In genomic region chr1:160233921-160234320, GRCm38 (mm10) we compare ENCODE assay signal across 11 mouse cellular contexts. TPM values are rescaled to one million over a fixed set of nuclear protein-coding genes. Genes with fewer than 3 reads are reported as not detected.
A peak's percentile ranks its signal among the peaks of the same experiment; 100 is the strongest.
DNase-seq lines count a peak whose midpoint lies in the region; ATAC-seq and TF ChIP-seq lines count a peak whose summit lies in the region.
"Had no signal": no experiment of that assay in that cellular context is flagged by ENCODE, and none has a peak within 500 bp of the region (broad histone marks: within the 10 kb centered on the region; RNA-seq: fewer than 3 reads in every experiment).

No protein-coding gene starts in this region.

- no peaks in the 10 kb centered on the region for H3K4me1 ChIP-seq in kidney, postnatal 0 days (replicated peaks; ENCODE audit: insufficient read depth, low read length)
- peaks cover 10% of the 10 kb centered on the region; the same call in 1 of the 2 replicates for H3K4me1 ChIP-seq in limb, embryonic 15.5 days

- peak; percentile 43 for DNase-seq in kidney, postnatal 0 days (ENCODE audit: low spot score)
- no peak for DNase-seq in kidney, postnatal 14 days
- peak; percentile 82 for DNase-seq in adipocyte (ENCODE audit: low spot score)
- DNase-seq in spleen, postnatal 4 days (ENCODE audit: low spot score in 2 of 2) = peak; percentile 39 to 64
- no peak for DNase-seq in left cerebral cortex, adult 11 months (ENCODE audit: low spot score)
- no peak for DNase-seq in left cerebral cortex, adult 8-10 months (ENCODE audit: low spot score in 2 of 2)
- no peak for DNase-seq in yolk sac, embryonic 10.5 days (ENCODE audit: low spot score)
- DNase-seq: cerebellum, postnatal 25 days had no signal

- H3K4me3 ChIP-seq in kidney, postnatal 0 days (replicated peaks; ENCODE audit: low read depth, low read length) = no peak overlapping the region
- no peak overlapping the region for H3K4me3 ChIP-seq in limb, embryonic 15.5 days
- H3K4me3 ChIP-seq: heart, adult 2 months had no signal

- H3K27me3 ChIP-seq in kidney, postnatal 0 days (ENCODE audit: insufficient read depth, low read length) = no peaks in the 10 kb centered on the region
- no peaks in the 10 kb centered on the region for H3K27me3 ChIP-seq in limb, embryonic 15.5 days

- no peaks in the 10 kb centered on the region for H3K36me3 ChIP-seq in kidney, postnatal 0 days (ENCODE audit: insufficient read depth, low read length)
- H3K36me3 ChIP-seq in limb, embryonic 15.5 days = no peaks in the 10 kb centered on the region

- no peaks in the 10 kb centered on the region for H3K9me3 ChIP-seq in kidney, postnatal 0 days (replicated peaks; ENCODE audit: low read length)
- H3K9me3 ChIP-seq in limb, embryonic 15.5 days = no peaks in the 10 kb centered on the region

- TF ChIP-seq CTCF in kidney, postnatal 0 days (IDR thresholded peaks at IDR 0.05; ENCODE audit: low read depth) = no peak

- no peak for ATAC-seq in kidney, postnatal 0 days (replicated peaks; ENCODE audit: low FRiP score, low read depth)
- ATAC-seq in limb, embryonic 15.5 days (ENCODE audit: insufficient number of reproducible peaks, low FRiP score, low TSS enrichment, low read depth) = no peak

- no peak overlapping the region for H3K9ac ChIP-seq in kidney, postnatal 0 days (ENCODE audit: low read depth, low read length)
- H3K9ac ChIP-seq in limb, embryonic 15.5 days = no peak overlapping the region
- H3K9ac ChIP-seq: liver, embryonic 14.5 days had no signal

- H3K4me2 ChIP-seq in kidney, postnatal 0 days (ENCODE audit: low read length) = no peak overlapping the region
- H3K4me2 ChIP-seq in limb, embryonic 15.5 days = no peak overlapping the region

- H3K27ac ChIP-seq in kidney, postnatal 0 days = no peak overlapping the region; the same call in 1 of the 2 replicates
- 0 out of 2 replicates have a peak overlapping the region, but pooled peaks have one; percentile 7 for H3K27ac ChIP-seq in limb, embryonic 15.5 days
- H3K27ac ChIP-seq: heart, adult 2 months; liver, embryonic 14.5 days had no signal

RNA-seq across cellular contexts. Expression of gene Cacybp, which starts 21.2 kb away (rescaled TPM):
- 180 and 182 TPM in 2 replicates for polyA plus RNA-seq in kidney, postnatal 0 days (2015; fragmentation: Nextera tagmentation; extraction: Ambion mirVana)
- polyA plus RNA-seq in limb, embryonic 15.5 days (2015; fragmentation: Nextera tagmentation; extraction: Ambion mirVana) = 182 TPM in 2 replicates
- total RNA-seq in left cerebral cortex, adult 8-10 months (2022) = 10 to 100 TPM; 80.7 to 91.3 (median 83.0) TPM

RNA-seq across cellular contexts. Expression of gene Mrps14, which starts 38.9 kb away (rescaled TPM):
- polyA plus RNA-seq in kidney, postnatal 0 days (2015; fragmentation: Nextera tagmentation; extraction: Ambion mirVana) = 316 and 330 TPM in 2 replicates
- 213 and 240 TPM in 2 replicates for polyA plus RNA-seq in limb, embryonic 15.5 days (2015; fragmentation: Nextera tagmentation; extraction: Ambion mirVana)
- total RNA-seq in left cerebral cortex, adult 8-10 months (2022) = 10 to 100 TPM; 61.1 to 68.7 (median 63.9) TPM

Comparison
In these comparisons a context has a peak if more than half of its experiments do, and no peak if none do; other contexts are left out.
1. DNase-seq: peak in kidney, postnatal 0 days (single experiment), adipocyte (single experiment) and spleen, postnatal 4 days (2 of 2); none in kidney, postnatal 14 days (single experiment), left cerebral cortex, adult 11 months (single experiment), left cerebral cortex, adult 8-10 months (0 of 2) and yolk sac, embryonic 10.5 days (single experiment).